Mouse (Mus musculus) CD8-positive naive resting alpha-beta T cell, adult 2 months (primary cell): ENCODE results near the gene Rabl6.
A peak's percentile ranks its signal among the peaks of the same experiment; 100 is the strongest.

Source experiments
- DNase-seq, 2 experiments: peaks; one replicate each; pipeline ENCODE4 v3.0.0; 2022; ENCODE audit warnings: low read depth in 2 of 2, low spot score in 2 of 2

Gene Rabl6

GRCm38 (mm10) chr2:25607761-25608622, at the start of gene Rabl6:
TSS of gene Rabl6 (minus strand) at chr2:25608521.
- DNase-seq: peak; percentile 75 to 83

- no peak for DNase-seq
Observed at GRCm38 (mm10) chr2:25657652-25658051, 49.3 kb upstream of the Rabl6 start, which contains the start of gene Lcn5. TSS of gene Lcn5 (plus strand) at chr2:25657952.

GRCm38 (mm10) chr2:25657246-25657645, 48.9 kb upstream of the Rabl6 start:
- no peak for DNase-seq

GRCm38 (mm10) chr2:25656691-25657090, 48.4 kb upstream of the Rabl6 start:
- DNase-seq: no peak

- no peak for DNase-seq
Observed at GRCm38 (mm10) chr2:25654502-25654901, 46.2 kb upstream of the Rabl6 start.

GRCm38 (mm10) chr2:25652902-25653301, 44.6 kb upstream of the Rabl6 start, which contains the start of gene Lcn8:
TSS of gene Lcn8 (plus strand) at chr2:25653120.
- DNase-seq: no peak

- DNase-seq: peak in 1 of 2 experiments; percentile 49
Observed at GRCm38 (mm10) chr2:25639890-25640289, 31.6 kb upstream of the Rabl6 start.

GRCm38 (mm10) chr2:25634046-25634445, 25.7 kb upstream of the Rabl6 start:
- no peak for DNase-seq

- no peak for DNase-seq
Observed at GRCm38 (mm10) chr2:25633616-25634015, 25.3 kb upstream of the Rabl6 start.

- DNase-seq: no peak
Observed at GRCm38 (mm10) chr2:25628738-25629137, 20.4 kb upstream of the Rabl6 start.

GRCm38 (mm10) chr2:25627811-25628210, 19.5 kb upstream of the Rabl6 start, which contains the start of gene Fcna:
TSS of gene Fcna (minus strand) at chr2:25628030.
- DNase-seq: no peak

GRCm38 (mm10) chr2:25625986-25626385, 17.7 kb upstream of the Rabl6 start:
- DNase-seq: no peak

GRCm38 (mm10) chr2:25621229-25622200, 13.2 kb upstream of the Rabl6 start, which contains the start of gene Tmem141:
TSS of gene Tmem141 (minus strand) at chr2:25622005.
- peak; percentile 52 to 61 for DNase-seq

- DNase-seq: no peak
Observed at GRCm38 (mm10) chr2:25620852-25621228, 12.5 kb upstream of the Rabl6 start.

- peak; percentile 23 to 46 for DNase-seq
Observed at GRCm38 (mm10) chr2:25620386-25620785, 12.1 kb upstream of the Rabl6 start.

- no peak for DNase-seq
Observed at GRCm38 (mm10) chr2:25617578-25617977, 9.3 kb upstream of the Rabl6 start, which contains the start of gene Ccdc183. TSS of gene Ccdc183 (minus strand) at chr2:25617678.

- no peak for DNase-seq
Observed at GRCm38 (mm10) chr2:25616398-25616797, 8.1 kb upstream of the Rabl6 start.

GRCm38 (mm10) chr2:25608671-25609070, 350 bp upstream of the Rabl6 start:
- no peak for DNase-seq

GRCm38 (mm10) chr2:25602526-25602925, 5.8 kb downstream of the Rabl6 start:
- DNase-seq: no peak

- DNase-seq: no peak
Observed at GRCm38 (mm10) chr2:25600037-25600436, 8.3 kb downstream of the Rabl6 start.

- DNase-seq: no peak
Observed at GRCm38 (mm10) chr2:25598749-25599148, 9.6 kb downstream of the Rabl6 start.
